Mouse (Mus musculus) myocyte (in vitro differentiated cells): ENCODE measurements around the gene Nfyb.

Experiments used
- MAX ChIP-seq: IDR thresholded peaks from one replicate; pipeline ENCODE4 v1.6.1; 2011; ENCODE audit warnings: low read depth, mild to moderate bottlenecking, control low read depth
- MYOD1 ChIP-seq, 3 experiments: IDR thresholded peaks; one replicate each; pipeline ENCODE4 v1.6.1; 2011; ENCODE audit warnings: control low read depth in 2 of 3, low read depth in 2 of 3, mild to moderate bottlenecking in 2 of 3, moderate library complexity in 1 of 3; ENCODE audit not compliant: insufficient read length in 2 of 3, control insufficient read depth in 1 of 3
- TCF12 ChIP-seq: IDR thresholded peaks from one replicate; pipeline ENCODE4 v1.6.1; 2011; ENCODE audit warnings: mild to moderate bottlenecking, control low read depth; ENCODE audit not compliant: poor library complexity, insufficient read depth, severe bottlenecking

DNA sequence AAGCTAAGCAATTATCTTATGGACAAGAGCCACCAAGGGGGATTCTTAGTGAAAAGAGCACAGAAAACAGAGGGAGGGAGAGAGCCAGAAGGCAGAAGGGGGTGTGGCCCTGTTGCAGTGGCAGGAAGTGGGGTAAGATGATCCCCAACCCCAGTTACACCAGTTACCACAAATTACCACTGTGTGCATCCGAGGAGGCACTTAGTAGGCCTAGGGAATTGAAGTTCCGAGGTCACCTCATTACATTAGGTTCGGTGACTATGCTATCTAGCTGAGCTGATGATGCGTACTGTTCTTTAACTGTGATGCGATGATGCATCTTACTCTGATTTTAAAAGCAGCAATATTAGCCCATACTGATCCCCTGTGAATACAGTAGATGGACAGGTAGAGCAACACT, 4.2 kb downstream of the Nfyb start:
- TF ChIP-seq MAX (no peak), TCF12 (no peak), MYOD1 (IDR thresholded peaks at IDR 0.05; ENCODE audit: control insufficient read depth in 1 of 3, insufficient read length in 2 of 3, low read depth in 2 of 3) (no peak)
